Mouse (Mus musculus) liver, embryonic 14.5 days (tissue): ENCODE measurements at regions not wholly inside any gene's neighbourhood (a gene's known extent, or its start where the extent isn't known, plus 50 kb on each side); places are given as distances from the start of the nearest gene placed in this dataset.

Source experiments
- CTCF ChIP-seq: IDR thresholded peaks from 2 replicates; pipeline ENCODE4 v1.5.1; 2016; ENCODE audit warnings: antibody characterized with exemption, low read depth, control low read depth
- EP300 ChIP-seq: IDR thresholded peaks from 2 replicates; pipeline ENCODE4 v1.6.1; 2016; ENCODE audit warnings: antibody characterized with exemption, low read depth

DNA sequence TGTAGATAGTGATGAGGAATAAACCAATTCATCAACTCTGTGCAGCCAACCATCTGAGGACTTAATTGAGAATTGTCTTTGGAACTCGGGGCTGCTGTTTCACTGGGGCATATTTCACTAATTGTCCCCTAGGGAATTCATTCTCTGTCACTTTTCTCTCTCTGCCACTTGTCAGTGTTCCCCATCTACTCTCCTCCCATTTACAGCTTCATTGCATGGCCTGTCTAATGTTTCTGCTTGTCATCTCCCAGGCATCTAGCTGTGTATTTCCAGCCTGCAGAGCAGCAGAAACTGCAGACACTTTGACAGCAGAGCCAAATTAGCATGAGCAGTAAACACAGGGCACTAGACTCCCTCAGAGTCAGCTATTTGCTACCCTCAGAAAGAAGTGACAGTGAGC, 1105.2 kb downstream of the Ntrk3 start:
- TF ChIP-seq CTCF (no peak), EP300 (no peak)
